Comparison of ENCODE assay signal across 7 mouse cellular contexts in genomic region chr11:120457370-120457769, GRCm38 (mm10). TPM values are rescaled to one million over a fixed set of nuclear protein-coding genes. Genes with fewer than 3 reads are reported as not detected.
DNase-seq lines count a peak whose midpoint lies in the region; ATAC-seq and TF ChIP-seq lines count a peak whose summit lies in the region.

No protein-coding gene starts in this region.

- no peak for DNase-seq in testis, postnatal 10 days (ENCODE audit: low spot score)
- DNase-seq in forebrain, embryonic 14.5 days (ENCODE audit: low spot score): no peak
- peak in 2 of 3 experiments; percentile 18 to 41 for DNase-seq in liver, embryonic 14.5 days (ENCODE audit: low read depth in 3 of 3, low spot score in 3 of 3)
- no peak for DNase-seq in urinary bladder, postnatal 4 days (ENCODE audit: low spot score in 2 of 2)
- no peak for DNase-seq in cerebellum, postnatal 36 days
- no peak for DNase-seq in gastrocnemius, adult 8-10 months (ENCODE audit: low spot score in 2 of 2)

- TF ChIP-seq EP300 in liver, embryonic 14.5 days (IDR thresholded peaks at IDR 0.05; ENCODE audit: low read depth): no peak

- H3K4me1 ChIP-seq in testis, adult 2 months (ENCODE audit: control insufficient read depth, insufficient read depth, low read length): peaks cover 5% of the 10 kb centered on the region
- H3K4me1 ChIP-seq in forebrain, embryonic 14.5 days (ENCODE audit: control insufficient read depth, insufficient read depth, low read length): peaks cover 3% of the 10 kb centered on the region; the same call in 1 of the 2 replicates
- peaks cover 22 to 29% of the 10 kb centered on the region in 2 experiments for H3K4me1 ChIP-seq in liver, embryonic 14.5 days (replicated peaks; ENCODE audit: control insufficient read depth in 2 of 2, insufficient read depth in 2 of 2, low read length in 1 of 2)

- TF ChIP-seq POLR2A in testis, adult 2 months (IDR thresholded peaks at IDR 0.05; ENCODE audit: control insufficient read depth, low read depth, low read length): no peak

- peak overlapping the region; percentile 97 for H3K9ac ChIP-seq in forebrain, embryonic 14.5 days (ENCODE audit: low read length)
- peak overlapping the region; percentile 92 for H3K9ac ChIP-seq in liver, embryonic 14.5 days (replicated peaks)

- peak; percentile 8; the same call in 1 of the 2 replicates for ATAC-seq in forebrain, embryonic 14.5 days
- ATAC-seq in liver, embryonic 14.5 days (ENCODE audit: insufficient read depth): peak; percentile 45

- no peaks in the 10 kb centered on the region for H3K9me3 ChIP-seq in forebrain, embryonic 14.5 days (replicated peaks; ENCODE audit: control insufficient read depth, low read length)
- no peaks in the 10 kb centered on the region for H3K9me3 ChIP-seq in liver, embryonic 14.5 days (ENCODE audit: control insufficient read depth, low read length)

- H3K27ac ChIP-seq in testis, adult 2 months (ENCODE audit: control insufficient read depth, insufficient read depth, low read depth, low read length): peak overlapping the region; percentile 31; the same call in 1 of the 2 replicates
- peak overlapping the region; percentile 63; the same call in 1 of the 2 replicates for H3K27ac ChIP-seq in forebrain, embryonic 14.5 days (ENCODE audit: low read depth, low read length)
- H3K27ac ChIP-seq in liver, embryonic 14.5 days: peak overlapping the region; percentile 77

- 37% methylated on average over 14 of the region's 14 CpGs for WGBS in forebrain, embryonic 14.5 days
- 6% methylated on average over 14 of the region's 14 CpGs for WGBS in liver, embryonic 14.5 days (ENCODE audit: insufficient replicate concordance)

- TF ChIP-seq CTCF in testis, adult 2 months (IDR thresholded peaks at IDR 0.05; ENCODE audit: control insufficient read depth, insufficient read depth, insufficient replicate concordance, low read depth, low read length): no peak
- TF ChIP-seq CTCF in liver, embryonic 14.5 days (IDR thresholded peaks at IDR 0.05; ENCODE audit: low read depth): no peak

- H3K27me3 ChIP-seq in testis, adult 2 months (ENCODE audit: control insufficient read depth, insufficient read depth, low read length): no peaks in the 10 kb centered on the region
- no peaks in the 10 kb centered on the region for H3K27me3 ChIP-seq in forebrain, embryonic 14.5 days (replicated peaks; ENCODE audit: control insufficient read depth, insufficient read depth, low read length)
- H3K27me3 ChIP-seq in liver, embryonic 14.5 days (ENCODE audit: control insufficient read depth, insufficient read depth, low read length): no peaks in the 10 kb centered on the region

- H3K36me3 ChIP-seq in testis, adult 2 months (ENCODE audit: control insufficient read depth, insufficient read depth, low read length): no peaks in the 10 kb centered on the region
- H3K36me3 ChIP-seq in forebrain, embryonic 14.5 days (ENCODE audit: control insufficient read depth, insufficient read depth, low read length): peaks cover 30% of the 10 kb centered on the region
- peaks cover 18% of the 10 kb centered on the region for H3K36me3 ChIP-seq in liver, embryonic 14.5 days (replicated peaks; ENCODE audit: control insufficient read depth, insufficient read depth, low read depth)

- H3K4me3 ChIP-seq in testis, adult 2 months (ENCODE audit: control insufficient read depth, low read depth, low read length): peak overlapping the region; percentile 85
- peak overlapping the region; percentile 82 for H3K4me3 ChIP-seq in forebrain, embryonic 14.5 days (ENCODE audit: low read depth, low read length)
- peak overlapping the region; percentile 88 to 98 for H3K4me3 ChIP-seq in liver, embryonic 14.5 days (ENCODE audit: insufficient read depth in 1 of 2, low read depth in 2 of 2, low read length in 2 of 2)

- H3K4me2 ChIP-seq in forebrain, embryonic 14.5 days (ENCODE audit: low read length): peak overlapping the region; percentile 78
- peak overlapping the region; percentile 73 for H3K4me2 ChIP-seq in liver, embryonic 14.5 days (ENCODE audit: low read depth)

RNA-seq across cellular contexts. Expression of gene Oxld1, which starts 0.5 kb away (rescaled TPM):
- polyA plus RNA-seq in testis, adult 2 months (2012; rRNA removed): 6.3 and 7.1 TPM in 2 replicates
- polyA plus RNA-seq in forebrain, embryonic 14.5 days (2014; fragmentation: Nextera tagmentation; extraction: Ambion mirVana): 11.6 and 15.3 TPM in 2 replicates
- 5.3 and 5.8 TPM in 2 replicates for polyA plus RNA-seq in liver, embryonic 14.5 days (2012; rRNA removed)
- 8.0 and 8.4 TPM in 2 replicates for polyA plus RNA-seq in liver, embryonic 14.5 days (2014; fragmentation: Nextera tagmentation; extraction: Ambion mirVana)
- total RNA-seq in gastrocnemius, adult 8-10 months (2022): 10 to 100 TPM; 20.4 to 26.4 (median 22.2) TPM

RNA-seq across cellular contexts. Expression of gene Ccdc137, which starts 0.5 kb away (rescaled TPM):
- 5.6 and 6.9 TPM in 2 replicates for polyA plus RNA-seq in testis, adult 2 months (2012; rRNA removed)
- 18.6 and 18.8 TPM in 2 replicates for polyA plus RNA-seq in forebrain, embryonic 14.5 days (2014; fragmentation: Nextera tagmentation; extraction: Ambion mirVana)
- polyA plus RNA-seq in liver, embryonic 14.5 days (2012; rRNA removed): 13.7 and 15.9 TPM in 2 replicates
- polyA plus RNA-seq in liver, embryonic 14.5 days (2014; fragmentation: Nextera tagmentation; extraction: Ambion mirVana): 11.0 and 11.1 TPM in 2 replicates
- 1 to 10 TPM; 4.5 to 6.0 (median 5.1) TPM for total RNA-seq in gastrocnemius, adult 8-10 months (2022)

RNA-seq across cellular contexts. Expression of gene Pde6g, which starts 4.1 kb away (rescaled TPM):
- 1.5 and 1.9 TPM in 2 replicates for polyA plus RNA-seq in testis, adult 2 months (2012; rRNA removed)
- polyA plus RNA-seq in forebrain, embryonic 14.5 days (2014; fragmentation: Nextera tagmentation; extraction: Ambion mirVana): not detected in 2 replicates
- polyA plus RNA-seq in liver, embryonic 14.5 days (2012; rRNA removed): 0.19 and 0.25 TPM in 2 replicates
- polyA plus RNA-seq in liver, embryonic 14.5 days (2014; fragmentation: Nextera tagmentation; extraction: Ambion mirVana): 0.15 and 0.23 TPM in 2 replicates
- total RNA-seq in gastrocnemius, adult 8-10 months (2022): 1 to 10 TPM in 2 of 4 experiments, under 1 TPM in 2; 0.70 to 1.0 (median 0.94) TPM

RNA-seq across cellular contexts. Expression of gene Arl16, which starts 10.0 kb away (rescaled TPM):
- polyA plus RNA-seq in testis, adult 2 months (2012; rRNA removed): 15.8 and 20.5 TPM in 2 replicates
- 37.4 and 43.9 TPM in 2 replicates for polyA plus RNA-seq in forebrain, embryonic 14.5 days (2014; fragmentation: Nextera tagmentation; extraction: Ambion mirVana)
- polyA plus RNA-seq in liver, embryonic 14.5 days (2012; rRNA removed): 9.9 and 11.2 TPM in 2 replicates
- polyA plus RNA-seq in liver, embryonic 14.5 days (2014; fragmentation: Nextera tagmentation; extraction: Ambion mirVana): 11.3 and 13.0 TPM in 2 replicates
- total RNA-seq in gastrocnemius, adult 8-10 months (2022): 1 to 10 TPM; 4.7 to 7.5 (median 6.2) TPM

RNA-seq across cellular contexts. Expression of gene Tspan10, which starts 14.9 kb away (rescaled TPM):
- polyA plus RNA-seq in testis, adult 2 months (2012; rRNA removed): 0.47 and 0.51 TPM in 2 replicates
- polyA plus RNA-seq in forebrain, embryonic 14.5 days (2014; fragmentation: Nextera tagmentation; extraction: Ambion mirVana): not detected in 2 replicates
- not detected in 2 replicates for polyA plus RNA-seq in liver, embryonic 14.5 days (2012; rRNA removed)
- not detected in 2 replicates for polyA plus RNA-seq in liver, embryonic 14.5 days (2014; fragmentation: Nextera tagmentation; extraction: Ambion mirVana)
- total RNA-seq in gastrocnemius, adult 8-10 months (2022): 1 to 10 TPM in 1 of 4 experiments, not detected in 3; 1.2 TPM

Comparison
In these comparisons a context has a peak if more than half of its experiments do, and no peak if none do; other contexts are left out.
1. DNase-seq: peak in liver, embryonic 14.5 days (2 of 3); none in testis, postnatal 10 days (single experiment), forebrain, embryonic 14.5 days (single experiment), urinary bladder, postnatal 4 days (0 of 2), cerebellum, postnatal 36 days (0 of 2) and gastrocnemius, adult 8-10 months (0 of 2).
2. Peak in every context shown above with its lines, with median percentiles within 50 percentile points of each other: H3K27ac ChIP-seq and H3K4me3 ChIP-seq.